Mouse (Mus musculus): ENCODE results near the gene Dync2li1.

DNA sequence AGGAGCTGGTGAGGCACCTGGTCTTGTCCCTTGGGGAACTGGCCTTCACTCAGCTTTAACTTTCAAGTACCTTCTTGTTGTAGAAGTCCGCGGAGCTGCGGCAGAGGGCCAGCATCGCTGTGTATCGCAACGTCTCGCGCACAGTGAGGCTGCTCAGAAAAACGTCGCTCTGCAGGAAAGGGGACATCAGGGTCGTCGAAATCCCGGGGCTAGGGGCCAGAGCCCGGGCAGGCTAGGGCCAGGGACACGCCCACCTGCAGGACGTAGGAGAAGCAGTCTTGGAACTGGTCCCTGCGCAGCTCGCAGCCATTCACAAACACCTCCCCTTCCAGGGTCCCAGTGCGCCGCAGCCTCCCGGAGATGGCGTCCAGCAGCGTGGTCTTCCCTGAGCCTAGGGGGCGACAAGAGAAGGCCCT is 49.7 kb downstream of the Dync2li1 start, which contains the start of gene Abcg8:
- no peak for TF ChIP-seq CTCF (IDR thresholded peaks at IDR 0.05 in 2 of 3, conservative IDR thresholded peaks at IDR 0.05 in 1 of 3; ENCODE audit: control insufficient read depth in 1 of 3, insufficient read depth in 1 of 3, low read depth in 2 of 3, low read length in 3 of 3, poor library complexity in 1 of 3, severe bottlenecking in 1 of 3)
- no peak for TF ChIP-seq TCF12 (IDR thresholded peaks at IDR 0.05; ENCODE audit: low read depth, low read length)
- no peak for TF ChIP-seq ZKSCAN1 (IDR thresholded peaks at IDR 0.05; ENCODE audit: low read depth, low read length)
- no peak for TF ChIP-seq CHD2 (IDR thresholded peaks at IDR 0.05; ENCODE audit: low read length)
- TF ChIP-seq NRF1 (IDR thresholded peaks at IDR 0.05; ENCODE audit: insufficient read depth, low read depth, low read length, poor library complexity, severe bottlenecking) = no peak
- TF ChIP-seq TBP (IDR thresholded peaks at IDR 0.05; ENCODE audit: low read depth, low read length) = no peak
- no peak for TF ChIP-seq POLR2A (IDR thresholded peaks at IDR 0.05; ENCODE audit: control insufficient read depth in 1 of 2, insufficient read depth in 1 of 2, low read depth in 1 of 2, low read length in 2 of 2, poor library complexity in 1 of 2)
- TF ChIP-seq NELFE (IDR thresholded peaks at IDR 0.05; ENCODE audit: low read depth, low read length) = no peak
- TF ChIP-seq ZC3H11A (IDR thresholded peaks at IDR 0.05; ENCODE audit: low read depth, low read length) = no peak
- TF ChIP-seq BHLHE40 (IDR thresholded peaks at IDR 0.05; ENCODE audit: borderline replicate concordance, low read depth, low read length) = no peak

Data from MEL (cell line).